Mouse (Mus musculus) c-Kit-positive CD71-negative TER-119-negative erythroid progenitor cells, embryonic 14.5 days (primary cell): ENCODE data around the gene Izumo4.
A peak's percentile ranks its signal among the peaks of the same experiment; 100 is the strongest.

Experiments used
- DNase-seq: peaks from one replicate; pipeline ENCODE4 v3.0.0-alpha.2; 2013; ENCODE audit warnings: low read depth

Gene Izumo4

DNA sequence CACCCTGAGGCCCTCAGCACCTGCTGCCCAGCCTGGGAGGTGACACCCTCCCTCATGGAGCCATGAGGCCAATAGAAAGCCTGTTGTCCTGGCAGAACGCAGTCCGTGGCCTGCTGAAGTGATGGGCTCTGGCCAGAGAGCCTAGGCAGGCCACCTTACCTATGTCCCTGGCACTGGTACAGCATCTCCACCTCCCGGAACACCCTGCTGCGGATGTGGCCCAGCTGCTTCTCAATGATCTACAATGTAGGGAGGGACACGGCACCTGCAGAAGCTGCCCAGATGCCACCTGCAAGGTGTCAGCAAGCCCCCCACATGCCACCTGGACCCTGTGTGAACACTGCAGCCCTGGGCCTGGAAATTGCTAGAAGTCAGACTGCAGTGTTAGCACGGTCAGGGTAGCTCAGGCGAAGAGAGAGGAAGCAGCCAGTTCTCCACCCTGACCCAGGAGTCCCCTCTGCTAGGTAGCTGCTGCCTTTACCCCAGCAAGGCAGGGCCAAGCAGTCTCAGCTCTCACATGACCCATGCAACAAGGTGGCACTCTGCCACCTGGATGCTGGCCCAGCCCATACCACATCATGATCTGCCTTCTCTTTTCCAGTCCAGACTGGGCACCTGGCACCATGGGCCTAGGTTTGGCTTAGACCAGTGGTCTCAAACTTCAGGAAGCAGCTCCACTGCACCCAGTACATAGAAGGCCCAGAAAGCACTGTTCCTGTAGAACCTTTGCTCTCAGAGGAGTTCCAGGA, 32.1 kb upstream of the Izumo4 start:
- DNase-seq, result no peak

DNA sequence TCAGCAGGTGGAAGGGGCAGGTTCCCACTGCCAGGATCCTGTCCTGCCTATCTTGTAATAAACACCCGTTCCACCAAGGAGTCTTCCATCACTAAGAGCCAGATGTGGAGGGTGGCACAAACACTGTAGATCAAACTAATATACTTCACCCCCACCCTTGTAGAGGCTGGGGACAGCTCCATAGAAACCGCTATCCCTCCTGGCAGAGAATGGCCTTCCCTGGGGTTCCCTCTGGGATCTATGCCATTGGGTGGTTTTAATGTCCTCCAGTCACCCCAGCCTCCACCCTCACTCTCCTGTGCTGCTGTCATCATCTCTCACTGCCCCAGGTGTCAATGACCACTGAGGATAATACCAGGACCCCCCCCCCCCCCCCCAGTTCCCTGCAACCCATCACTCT, 31.5 kb upstream of the Izumo4 start:
- no peak for DNase-seq

DNA sequence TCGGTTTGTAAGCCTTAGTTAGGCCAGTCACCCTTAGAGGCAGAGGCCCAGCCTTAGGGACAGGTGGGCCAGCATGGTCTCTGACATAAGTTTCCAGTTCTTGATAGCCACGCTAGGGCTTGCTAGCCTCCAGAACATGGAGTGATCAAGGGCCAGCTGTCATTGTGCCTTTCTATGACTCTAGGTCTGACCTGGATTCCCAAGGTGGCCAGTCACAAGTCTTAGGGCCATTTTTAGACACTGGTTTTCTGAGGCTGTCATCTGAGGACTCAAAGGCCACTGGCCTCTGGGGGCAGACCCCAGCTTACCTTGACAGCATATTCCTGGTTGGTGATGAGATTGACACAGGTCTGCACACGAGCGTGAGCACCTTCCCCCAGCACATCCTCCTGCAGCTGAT, 30.7 kb upstream of the Izumo4 start:
- no peak for DNase-seq

DNA sequence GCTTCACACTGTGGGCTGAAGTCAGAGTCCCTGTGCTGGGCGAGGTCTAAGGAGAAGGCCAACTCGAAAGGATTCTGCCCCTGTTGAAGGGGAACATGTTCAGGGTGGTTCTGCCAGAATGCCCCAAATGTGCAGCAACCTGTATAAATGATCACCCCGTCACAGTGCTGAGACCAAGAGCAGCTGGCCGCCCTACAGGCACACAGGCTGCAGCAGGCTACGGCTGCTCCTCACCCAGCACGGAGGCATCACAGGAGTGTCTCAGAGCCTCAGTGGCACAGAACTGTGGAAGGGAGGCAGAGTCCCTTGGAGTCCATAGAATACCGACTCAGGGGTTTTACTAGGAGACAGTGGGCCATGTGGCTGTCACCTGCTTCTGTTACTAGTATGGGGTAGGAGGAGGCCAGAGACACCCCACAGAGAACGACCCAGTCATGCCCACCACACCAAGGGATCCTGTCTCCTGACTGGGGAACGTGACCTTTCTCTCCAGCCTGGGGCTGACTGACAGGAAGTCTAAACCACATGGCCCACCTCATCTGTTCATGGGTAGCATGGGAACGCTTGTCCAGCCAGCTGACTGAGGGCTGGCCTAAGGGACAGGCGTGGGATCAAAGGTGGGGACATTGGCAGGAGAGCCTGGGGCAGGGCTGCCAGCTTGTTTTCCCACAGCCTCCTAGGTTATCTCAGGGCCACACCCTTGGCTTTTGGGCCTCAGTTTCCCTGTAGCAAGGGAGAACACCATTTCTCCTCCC, 29.9 kb upstream of the Izumo4 start:
- no peak for DNase-seq

DNA sequence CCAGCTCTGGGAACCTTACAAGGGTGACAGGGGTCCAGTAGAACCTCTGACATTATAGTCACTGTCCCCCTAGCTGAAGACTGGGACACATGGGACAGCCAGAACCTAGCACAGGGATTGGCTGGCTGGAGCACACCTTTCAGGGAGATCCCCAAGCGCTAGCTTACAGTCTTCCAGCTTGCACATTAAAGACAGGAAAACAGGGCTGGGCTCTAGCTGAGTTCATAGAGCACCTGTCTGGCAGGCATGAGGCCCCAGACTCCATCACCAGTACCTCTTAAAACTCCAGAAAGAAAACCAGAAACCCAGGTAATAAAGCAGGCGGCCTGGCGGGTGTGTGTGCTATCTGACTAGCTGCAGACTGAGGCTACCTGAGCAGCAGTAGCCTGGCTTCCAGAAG, 28.3 kb upstream of the Izumo4 start:
- no peak for DNase-seq

DNA sequence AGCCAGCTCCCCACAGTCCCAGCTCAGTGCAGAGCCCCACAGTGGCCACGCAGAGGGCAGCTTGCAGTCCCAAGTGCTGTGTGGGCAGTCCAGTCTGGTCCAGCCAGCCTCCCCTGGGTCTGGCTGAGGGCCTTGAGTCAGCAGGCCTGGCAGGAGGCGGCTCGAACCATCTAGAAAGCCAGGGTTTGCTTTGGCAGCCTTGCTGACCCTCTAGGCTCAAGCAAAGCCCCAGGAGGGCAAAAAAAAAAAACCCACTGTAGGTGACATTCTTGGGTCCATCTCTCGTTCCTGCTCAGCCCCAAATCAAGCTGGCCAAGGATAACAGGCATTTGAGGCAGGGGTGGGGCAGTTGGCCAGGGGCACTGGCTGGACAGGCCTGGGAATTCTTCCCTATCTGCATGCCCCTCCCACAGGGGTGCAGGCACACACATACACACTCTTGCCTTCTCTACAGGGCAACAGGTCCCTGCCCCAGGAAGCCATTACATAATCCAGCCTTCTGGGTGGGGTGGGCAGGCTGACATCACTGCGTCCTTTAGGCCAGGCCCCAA, 27.7 kb upstream of the Izumo4 start:
- no peak for DNase-seq

DNA sequence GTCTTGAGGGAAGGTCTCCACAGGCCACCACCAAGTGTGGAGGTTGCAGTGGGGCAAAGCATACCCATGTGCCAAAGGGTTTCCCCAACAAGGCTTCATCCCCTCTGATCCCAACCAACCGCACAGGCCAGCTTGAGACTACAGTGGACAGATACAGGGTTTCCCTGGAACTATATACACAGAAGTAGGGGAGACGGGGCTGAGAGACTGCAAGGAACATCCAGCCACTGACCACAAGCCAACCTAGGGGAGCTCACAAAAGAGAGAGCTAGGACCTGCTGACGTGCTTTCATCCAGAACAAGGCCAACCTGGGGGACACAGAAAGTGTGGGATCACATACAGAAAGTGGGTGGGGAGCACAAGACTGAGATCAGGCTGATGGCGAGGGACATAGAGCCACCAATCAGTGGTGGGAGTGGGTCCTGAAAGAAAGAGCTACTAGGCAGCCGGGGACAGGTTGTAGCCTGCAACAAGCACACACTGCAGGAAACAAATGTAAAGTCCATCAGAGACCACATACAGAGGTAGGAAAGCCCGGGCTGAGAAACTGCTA, 27.1 kb upstream of the Izumo4 start:
- DNase-seq, result no peak

DNA sequence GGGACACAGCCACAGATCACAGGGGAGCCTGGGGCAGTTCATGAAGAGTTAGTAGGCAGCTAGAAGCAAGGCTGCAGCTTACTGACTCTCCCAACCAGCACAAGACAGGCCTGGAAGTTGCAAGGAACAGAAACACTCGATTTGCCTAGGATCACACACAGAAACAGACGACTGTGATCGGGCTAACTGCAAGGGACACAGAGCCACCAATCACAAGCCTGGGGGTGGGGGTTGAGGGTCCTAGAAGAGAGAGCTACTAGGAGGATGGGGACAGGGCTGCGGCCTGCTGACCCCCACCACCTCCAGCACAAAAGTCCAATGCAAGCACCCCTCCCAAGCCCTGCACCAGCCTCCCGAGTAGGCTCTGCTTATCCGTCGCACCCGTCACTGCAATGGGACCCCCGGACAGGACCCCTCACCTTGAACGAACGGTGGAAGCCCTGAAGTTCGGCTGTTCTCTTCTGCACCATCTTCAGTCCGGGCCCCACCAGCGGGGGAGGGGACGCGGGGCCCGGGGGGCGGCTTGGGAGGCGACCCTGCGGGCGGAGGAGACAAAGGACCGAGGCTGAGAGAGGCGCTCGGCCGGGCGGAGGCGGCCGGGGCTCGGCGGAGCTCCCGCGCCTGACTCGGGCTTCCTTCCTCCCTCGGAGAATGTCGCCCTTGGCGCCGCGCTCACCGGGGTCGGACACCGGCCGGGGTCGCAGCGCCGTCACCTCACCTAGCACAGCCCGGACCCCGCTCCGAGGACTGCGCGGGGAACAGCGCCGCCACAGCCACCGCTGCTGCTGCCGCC, 26.4 kb upstream of the Izumo4 start:
- DNase-seq, result no peak

DNA sequence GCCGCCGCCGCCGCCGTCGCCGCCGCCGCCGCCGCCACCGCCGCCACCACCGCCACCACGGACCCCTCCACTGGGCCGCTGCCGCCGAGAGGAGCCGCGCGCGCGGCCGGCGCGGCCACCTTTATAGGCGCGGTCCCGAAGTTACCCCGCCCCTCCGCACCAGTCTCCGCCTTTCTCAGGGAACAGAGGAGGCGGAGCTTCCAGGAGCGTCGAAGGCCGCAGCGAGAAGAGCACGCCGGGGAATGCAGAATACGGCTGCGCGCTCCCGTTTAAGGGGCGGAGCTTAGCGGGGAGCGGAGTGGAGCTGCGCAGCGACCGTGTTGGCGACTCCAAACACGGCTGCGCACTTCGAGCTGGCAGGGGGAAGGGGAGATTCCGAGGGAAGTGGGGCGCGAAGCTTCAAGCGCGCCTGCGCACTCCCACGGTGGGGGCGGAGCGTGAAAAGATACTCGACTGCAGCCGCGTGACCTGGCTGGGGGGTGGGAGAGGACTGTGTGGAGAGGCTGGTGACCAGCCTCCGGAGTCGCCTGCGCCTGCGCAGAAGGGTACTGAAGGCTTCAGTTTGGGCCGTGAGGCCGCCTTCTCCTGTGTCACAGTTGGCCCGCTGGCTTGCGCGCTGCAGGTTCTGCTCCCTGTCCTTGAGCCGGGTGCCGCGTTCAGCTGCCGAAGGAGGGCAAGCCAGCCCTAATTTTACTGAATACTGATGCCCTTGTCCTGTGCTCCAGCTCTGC, 25.6 kb upstream of the Izumo4 start:
- peak; percentile 99 for DNase-seq

DNA sequence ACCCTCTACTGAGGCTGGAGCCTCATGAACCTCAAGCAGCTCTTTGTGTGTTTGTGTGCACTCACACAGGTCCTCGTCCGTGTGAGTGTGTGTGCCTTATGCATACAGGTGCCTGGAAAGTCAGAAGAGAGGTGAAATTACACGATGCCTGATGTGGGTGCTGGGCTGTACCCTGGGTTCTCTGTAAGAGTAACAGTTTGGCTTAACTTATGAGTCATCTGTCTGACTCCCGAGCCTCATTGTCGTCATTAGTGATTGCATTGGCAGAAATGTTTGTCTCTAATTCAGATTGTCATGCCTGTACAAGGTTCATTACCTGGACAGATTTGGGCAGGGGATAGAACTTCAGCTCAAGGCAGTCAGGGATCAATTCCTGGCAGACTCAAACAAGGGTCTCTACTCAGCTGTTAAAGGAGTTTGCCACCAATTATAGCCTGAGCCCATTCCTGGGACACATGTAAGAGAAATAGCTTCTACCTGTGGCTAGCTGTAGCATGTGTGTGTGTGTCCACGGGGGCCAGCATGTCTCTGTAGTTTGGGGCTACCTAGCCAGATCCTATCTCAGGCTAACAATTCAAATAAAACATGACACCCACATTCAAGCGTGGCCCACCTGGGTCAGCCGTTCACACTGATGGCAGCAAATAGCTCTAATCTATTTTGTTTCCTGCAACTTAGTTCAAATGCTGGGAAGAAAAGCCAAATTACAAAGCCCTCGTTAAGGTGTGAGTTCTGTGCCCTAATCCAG, 24.7 kb upstream of the Izumo4 start:
- no peak for DNase-seq

DNA sequence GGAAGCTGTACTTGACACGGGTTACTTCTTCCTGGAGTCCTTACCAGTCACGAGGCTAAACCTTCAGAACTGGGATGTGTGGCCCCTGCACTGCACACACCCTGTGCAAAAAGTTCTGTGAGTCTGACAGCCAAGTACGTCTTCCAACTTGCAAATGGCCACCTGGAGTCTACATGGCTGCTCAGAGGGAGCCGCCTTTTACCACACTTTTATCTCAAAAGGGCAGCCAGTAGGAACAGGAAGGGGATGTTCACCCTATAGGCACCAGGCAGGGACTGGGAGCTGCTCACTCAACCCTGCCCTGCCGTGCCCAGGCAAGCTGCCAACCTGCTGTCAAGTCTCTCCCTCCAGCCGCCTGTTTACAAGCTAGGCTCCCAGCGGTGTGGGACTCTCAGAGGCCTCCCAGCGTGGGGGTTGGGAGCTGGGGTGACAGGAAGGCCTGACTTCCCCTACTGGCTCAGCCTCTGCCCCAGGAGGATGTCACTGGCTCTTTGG, 24.0 kb upstream of the Izumo4 start, which contains the start of gene Mknk2:
TSS of gene Mknk2 (minus strand) at position 171 of the 495 bp plus-strand sequence.
- DNase-seq, result peak; percentile 83

DNA sequence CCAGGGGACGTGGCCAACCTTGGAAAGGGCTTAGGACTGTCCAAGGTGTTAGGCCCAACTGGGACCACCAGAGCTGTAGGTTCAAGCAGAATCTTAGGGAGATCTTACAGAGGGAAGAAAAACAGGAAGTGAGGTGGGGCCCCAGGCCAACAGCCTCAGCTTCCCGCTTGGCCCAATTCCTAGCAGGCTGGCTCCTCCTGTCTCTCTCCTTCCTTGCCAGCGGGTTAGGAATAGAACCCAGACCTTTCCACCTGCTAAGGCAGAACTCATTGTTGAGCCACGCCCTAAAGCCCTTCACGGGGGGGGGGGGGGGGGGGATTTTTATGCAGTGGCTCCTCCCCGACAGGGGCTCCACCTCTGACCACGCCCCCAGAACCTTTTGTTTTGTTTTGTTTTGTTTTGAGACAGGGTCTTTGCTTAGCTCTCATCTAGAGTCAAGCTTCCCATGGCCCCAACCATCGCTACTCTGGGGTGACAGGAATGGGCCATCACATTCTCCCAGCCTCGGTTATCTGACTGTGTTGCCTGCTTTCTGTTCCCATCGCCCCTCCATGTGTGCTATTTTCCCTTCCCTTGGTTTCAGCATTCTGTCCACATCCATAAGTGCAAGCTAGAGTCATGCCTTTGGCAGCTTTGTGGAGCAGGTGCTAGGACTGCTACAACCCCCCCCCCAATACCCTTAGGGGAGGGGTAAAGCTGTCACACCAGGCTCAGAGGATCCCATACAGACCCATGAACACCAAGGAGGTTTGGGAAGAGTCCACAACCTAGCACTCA, 23.2 kb upstream of the Izumo4 start:
- no peak for DNase-seq

DNA sequence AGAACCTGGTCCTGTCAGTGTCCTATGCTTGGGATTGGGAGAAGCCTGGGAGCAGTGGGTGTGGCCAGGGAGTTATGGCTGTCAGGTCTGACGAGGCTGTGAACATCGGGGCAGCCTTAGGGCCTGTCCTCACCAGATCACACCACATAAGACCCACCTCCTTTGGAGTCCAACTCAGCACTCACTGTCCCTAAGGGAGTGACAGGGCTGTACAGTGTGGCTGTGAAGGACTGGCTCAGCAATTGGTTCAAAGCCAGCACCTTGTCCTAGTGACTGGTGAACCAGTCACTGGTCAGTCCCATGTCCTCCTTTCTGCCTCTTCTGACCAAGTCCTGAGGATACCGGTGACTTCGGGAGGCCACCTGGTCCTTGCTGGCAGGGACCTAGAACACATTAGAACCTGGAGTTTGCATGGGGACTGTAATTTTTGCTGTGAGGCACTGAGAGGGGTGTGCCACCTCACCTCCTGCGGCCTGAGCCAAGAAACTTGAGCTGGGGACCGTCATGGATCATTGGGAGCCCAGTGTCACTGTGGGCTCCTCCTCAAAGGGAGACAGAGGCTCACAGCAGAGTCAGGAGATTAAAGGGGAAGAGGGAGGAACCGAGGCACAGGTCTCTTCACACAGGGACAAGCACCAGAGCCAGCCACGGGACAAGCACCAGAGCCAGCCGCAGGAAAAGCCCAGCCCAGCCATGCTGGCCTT, 22.3 kb upstream of the Izumo4 start:
- DNase-seq, result no peak

DNA sequence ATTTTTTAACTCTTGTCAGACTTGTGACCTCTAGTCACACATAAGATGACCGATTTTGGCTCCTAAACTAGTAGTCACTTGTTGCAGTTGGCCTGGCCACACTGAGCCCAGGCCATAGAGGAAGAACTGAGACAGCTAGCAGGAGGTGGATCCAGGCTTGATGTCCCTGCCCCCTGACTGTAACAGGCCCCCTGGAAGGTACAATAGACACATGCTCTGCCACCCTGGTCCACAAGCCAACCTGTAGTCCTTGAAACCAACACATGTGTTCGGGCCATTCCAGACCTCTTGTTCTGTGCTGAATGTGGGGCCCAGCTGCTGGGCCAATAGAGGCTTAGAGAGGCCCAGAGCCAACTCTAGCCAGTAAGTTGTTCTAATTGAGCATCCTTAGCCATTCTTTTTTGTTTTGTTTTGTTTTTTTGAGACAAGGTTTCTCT, 21.7 kb upstream of the Izumo4 start:
- DNase-seq, result no peak

DNA sequence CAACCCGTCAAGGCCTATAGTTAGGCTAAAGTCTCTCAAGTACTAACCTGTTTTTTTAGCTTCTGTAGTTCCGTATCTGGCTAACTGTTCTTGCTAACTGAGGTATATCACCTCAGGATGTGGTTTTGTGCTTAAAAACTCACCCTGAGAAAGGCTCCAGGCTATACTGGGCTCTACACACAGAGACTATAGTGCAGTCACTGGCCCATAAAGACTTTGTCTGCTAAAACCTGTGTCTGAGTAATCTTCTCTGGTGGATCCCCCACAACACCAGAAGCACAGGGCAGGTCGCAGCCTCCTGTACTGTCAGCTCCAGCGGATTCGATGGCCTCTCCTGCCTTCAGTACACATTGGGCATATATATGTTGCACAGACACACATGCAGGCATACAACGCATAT, 20.0 kb upstream of the Izumo4 start:
- no peak for DNase-seq

DNA sequence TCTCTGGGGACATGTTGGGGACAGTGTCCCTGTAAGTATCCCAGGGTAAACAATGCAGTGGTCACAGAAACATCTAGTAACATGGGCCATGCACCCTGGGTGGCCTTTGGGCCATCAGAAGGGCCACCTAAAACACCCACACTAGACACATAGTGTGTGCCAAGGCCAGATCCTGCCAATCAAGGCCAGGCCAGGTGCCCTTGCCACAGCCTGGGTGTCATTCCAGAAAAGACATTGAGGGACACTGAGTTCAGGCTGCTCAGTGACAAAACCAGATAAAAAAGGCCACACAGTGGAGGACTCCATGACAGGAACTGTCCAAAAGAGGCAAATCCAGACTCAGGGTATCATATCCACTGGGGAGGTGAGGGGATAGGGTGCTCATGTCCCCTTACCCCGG, 18.3 kb upstream of the Izumo4 start:
- DNase-seq, result no peak

DNA sequence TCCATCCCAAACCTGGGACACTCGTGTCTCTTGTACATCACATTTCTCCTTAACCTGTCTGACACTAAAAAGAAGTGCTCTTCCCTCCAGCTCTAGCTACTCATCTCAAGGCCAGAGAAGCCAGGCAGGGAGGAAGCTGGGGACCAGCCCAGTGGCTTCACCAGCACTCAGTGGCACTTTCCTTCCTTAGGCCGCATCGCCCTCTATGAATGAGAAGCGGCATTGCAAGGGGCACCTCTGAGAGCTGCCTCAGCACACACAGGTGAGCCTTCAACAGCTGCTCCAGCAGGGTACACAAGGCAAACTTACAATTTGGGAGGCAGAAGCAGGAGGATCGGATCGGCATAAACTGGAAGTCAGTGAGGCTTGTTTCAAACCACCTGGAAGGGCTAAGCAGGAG, 17.8 kb upstream of the Izumo4 start:
- DNase-seq, result no peak

DNA sequence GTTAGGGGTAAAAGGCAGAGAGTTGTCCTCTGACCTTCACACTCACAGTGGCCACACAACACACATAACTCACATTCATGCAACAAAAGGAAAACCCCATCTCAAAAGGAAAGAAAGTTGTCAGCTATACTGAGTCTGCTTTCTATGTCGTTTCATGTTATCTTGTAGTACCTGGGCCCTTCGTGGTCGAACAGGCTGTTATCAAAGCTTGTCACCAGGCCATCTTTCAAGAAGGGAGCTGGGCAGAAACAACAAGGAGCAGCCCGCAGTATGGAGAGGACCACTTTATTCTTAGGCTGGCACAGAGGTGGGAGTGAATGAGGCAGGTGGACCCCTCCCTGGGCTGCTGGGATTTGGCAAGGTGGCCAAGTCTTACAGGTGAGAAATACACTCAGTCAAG, 17.0 kb upstream of the Izumo4 start:
- DNase-seq, result no peak

DNA sequence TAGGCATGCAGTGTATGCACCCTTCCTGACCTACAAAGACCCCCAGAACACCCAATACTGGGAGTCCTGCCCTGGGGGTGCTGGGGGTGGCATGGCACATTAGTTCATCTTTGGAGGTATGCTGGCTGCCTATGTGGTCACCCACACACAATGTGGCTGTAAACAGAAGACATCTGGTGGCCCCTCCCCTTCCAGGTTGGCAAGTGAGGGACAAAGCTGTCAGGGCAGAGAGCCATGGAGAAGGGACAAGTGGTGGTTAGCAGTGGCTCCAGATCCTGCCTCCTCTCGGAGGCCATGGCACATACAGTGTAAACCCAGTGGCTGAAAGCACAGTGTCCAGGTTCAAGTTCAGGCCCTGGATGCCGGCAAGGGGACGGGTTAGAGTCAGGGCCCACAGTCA, 15.4 kb upstream of the Izumo4 start:
- DNase-seq, result no peak
